Mouse (Mus musculus) heart, adult 11 months (tissue): Measurements from ENCODE around the gene Olfr870.
"Not testable (repeated sequence)": the region's sequence is repeated elsewhere in the genome, so short reads cannot be mapped to it uniquely, and the experiment has no call there.

Experiments
- DNase-seq: peaks from one replicate; pipeline ENCODE4 v3.0.0; 2022

Olfr870 gene

GRCm38 (mm10) chr9:20173957-20174356 is at the start of gene Olfr870:
Gene Olfr870 (minus strand): TSS chr9:20174057.
- DNase-seq: no peak

GRCm38 (mm10) chr9:20211907-20212306 is 38.0 kb upstream of the Olfr870 start, which contains the start of gene Olfr871:
Gene Olfr871 (plus strand): TSS chr9:20212207.
- no peak for DNase-seq

- no peak for DNase-seq
These were observed 37.6 kb upstream of the Olfr870 start for GRCm38 (mm10) chr9:20211477-20211876.

- DNase-seq: no peak
These were observed 37.0 kb upstream of the Olfr870 start for GRCm38 (mm10) chr9:20210812-20211211.

- not testable (repeated sequence) for DNase-seq
These were observed 29.6 kb upstream of the Olfr870 start for GRCm38 (mm10) chr9:20203413-20203984.

GRCm38 (mm10) chr9:20202131-20202530 is 28.3 kb upstream of the Olfr870 start:
- no peak for DNase-seq

- DNase-seq: no peak
These were observed 5.6 kb upstream of the Olfr870 start for GRCm38 (mm10) chr9:20179463-20179862.

- DNase-seq: no peak
These were observed 24.2 kb downstream of the Olfr870 start for GRCm38 (mm10) chr9:20149706-20150105.

GRCm38 (mm10) chr9:20128709-20129108 is 45.1 kb downstream of the Olfr870 start, which contains the start of gene Olfr869:
Gene Olfr869 (plus strand): TSS chr9:20129009.
- DNase-seq: no peak
